Mouse (Mus musculus) E14TG2a.4 (cell line): ENCODE measurements at regions not wholly inside any gene's neighbourhood (a gene's known extent, or its start where the extent isn't known, plus 50 kb on each side); places are given as distances from the start of the nearest gene placed in this dataset.

Experiments
- CTCF ChIP-seq: conservative IDR thresholded peaks from 2 replicates; pipeline ENCODE4 v1.5.1; 2014; ENCODE audit warnings: low read length
- NANOG ChIP-seq: IDR thresholded peaks from 2 replicates; pipeline ENCODE4 v1.6.1; 2014; ENCODE audit warnings: borderline replicate concordance, low read length, mixed read lengths

DNA sequence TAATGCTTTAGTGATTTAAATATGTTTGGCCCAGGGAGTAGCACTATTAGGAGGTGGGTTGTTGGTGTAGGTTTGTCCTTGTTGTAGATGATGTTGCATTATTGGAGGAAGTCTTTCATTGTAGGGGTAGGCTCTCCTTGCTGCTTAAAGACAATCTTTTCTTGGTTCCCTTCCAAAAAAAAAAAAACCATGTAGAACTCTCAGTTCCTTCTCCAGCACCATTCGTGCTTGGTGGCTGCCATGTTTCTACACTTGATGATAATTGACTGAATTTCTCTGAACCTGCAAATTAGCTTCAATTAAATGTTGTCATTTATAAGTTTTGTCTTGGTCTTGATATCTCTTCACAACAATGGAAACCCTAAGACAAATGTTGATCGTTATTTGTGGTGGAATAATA is 76.0 kb upstream of the St8sia4 start:
- TF ChIP-seq CTCF (no peak), NANOG (no peak)
